Mouse (Mus musculus): ENCODE measurements at regions not wholly inside any gene's neighbourhood (a gene's known extent, or its start where the extent isn't known, plus 50 kb on each side); places are given as distances from the start of the nearest gene placed in this dataset.

DNA sequence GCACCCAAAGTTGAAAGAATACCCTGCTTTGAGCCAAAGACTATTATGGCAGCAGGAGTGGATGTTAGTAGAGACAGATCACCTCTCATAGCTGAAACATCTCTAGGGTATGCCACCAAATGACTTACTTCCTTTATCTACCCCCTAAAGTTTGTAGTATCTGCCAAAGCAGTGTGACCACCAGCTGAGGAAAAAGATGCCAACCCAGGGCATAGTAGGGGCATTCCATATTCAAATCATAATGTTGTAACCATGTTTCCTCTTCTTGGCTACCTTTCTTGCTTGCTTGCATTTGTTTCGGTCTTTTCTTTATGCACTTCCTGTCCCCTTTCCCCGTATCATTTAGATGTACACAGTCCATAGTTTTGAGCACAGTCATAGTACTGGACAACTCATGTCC lies 1449.6 kb downstream of the Gsdmc2 start:
- DNase-seq: no peak

DNA sequence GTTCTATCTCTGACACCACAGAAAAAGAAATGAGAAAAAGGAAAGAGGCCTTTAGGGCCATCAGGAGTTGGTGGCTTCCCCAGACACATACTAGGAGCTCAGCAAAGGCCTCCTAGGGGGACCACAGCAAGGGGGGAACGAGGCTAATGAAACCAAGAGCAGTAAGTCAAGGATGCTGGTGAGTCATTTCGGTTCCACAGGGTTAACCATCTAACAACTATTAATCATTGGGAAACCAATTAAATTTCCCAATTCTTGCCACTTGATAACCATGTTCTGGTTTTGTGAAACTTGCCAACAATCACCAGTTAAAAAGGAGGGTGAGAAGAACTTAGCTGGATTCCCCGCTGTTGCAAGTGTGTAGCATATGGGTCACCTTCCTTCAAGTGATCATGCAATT lies 1451.6 kb downstream of the Gsdmc2 start:
- no peak for DNase-seq

DNA sequence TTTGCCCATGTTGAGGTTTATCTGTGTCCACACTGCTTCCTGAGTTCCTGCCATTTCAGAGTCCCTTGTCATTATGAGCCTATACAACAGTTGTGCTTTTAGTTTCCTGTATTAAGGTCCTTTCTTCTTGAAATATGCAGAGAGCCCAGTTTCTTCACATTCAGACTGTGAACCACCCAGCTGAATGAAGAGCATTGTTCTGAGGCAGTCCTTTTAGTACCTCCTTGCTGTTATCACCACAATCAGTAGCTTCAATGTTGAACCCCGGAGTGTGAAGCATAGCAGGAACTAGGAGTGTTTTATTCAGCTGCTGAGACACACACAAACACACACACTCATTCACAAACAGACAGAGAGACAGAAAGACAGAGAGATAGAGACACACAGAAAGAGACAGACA lies 1452.1 kb downstream of the Gsdmc2 start:
- no peak for DNase-seq

DNA sequence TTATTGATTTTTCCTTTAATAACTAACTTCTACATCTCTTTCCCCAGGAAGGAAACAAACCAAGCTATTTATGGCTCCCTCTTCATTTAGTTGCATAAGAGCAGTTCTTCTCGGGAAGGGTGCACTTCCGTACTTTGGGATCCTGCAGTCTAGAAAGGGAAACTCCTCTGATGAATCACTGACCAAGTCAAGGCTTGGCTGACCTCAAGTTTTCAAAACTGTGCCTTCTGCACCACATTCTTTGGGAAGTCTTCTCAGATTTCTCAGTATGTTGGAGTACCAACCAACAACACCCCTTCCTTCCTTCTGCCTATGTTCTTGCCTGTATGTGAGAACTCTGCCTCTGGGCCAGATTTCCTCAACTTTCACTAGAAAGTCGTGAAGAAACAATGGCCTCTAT lies 1452.6 kb downstream of the Gsdmc2 start:
- no peak for DNase-seq

DNA sequence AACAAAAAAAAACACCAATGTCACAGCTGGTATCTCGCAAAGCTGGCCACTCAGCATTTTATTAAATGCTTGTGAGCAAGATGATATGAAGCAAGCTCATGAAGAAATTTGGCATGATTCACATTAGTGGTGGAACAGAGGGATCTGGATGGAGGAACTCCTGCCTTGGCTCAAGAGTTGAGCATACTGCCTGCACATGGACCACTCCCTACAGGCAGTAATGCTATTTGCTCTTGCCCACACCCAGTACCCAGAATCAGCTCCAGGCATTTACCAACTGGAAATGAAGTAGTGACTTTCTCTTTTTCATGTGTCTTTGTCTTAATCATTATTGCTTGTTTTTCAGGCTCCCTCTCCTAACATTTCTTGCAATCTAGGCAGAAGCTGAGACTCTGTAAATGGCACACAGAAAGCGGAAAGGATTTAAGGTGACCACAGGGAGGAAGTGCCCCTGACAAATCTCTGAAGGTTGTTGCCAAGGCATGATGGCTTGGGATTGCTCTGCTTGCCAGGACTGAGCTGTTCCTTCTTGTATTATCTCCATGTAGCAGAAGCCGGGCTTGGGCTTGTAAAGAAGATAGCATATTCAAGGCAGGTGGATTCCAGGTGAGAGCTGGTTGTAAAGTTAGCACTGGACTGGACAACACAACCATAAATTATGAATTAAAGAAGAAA lies 1455.4 kb downstream of the Gsdmc2 start:
- DNase-seq: no peak

DNA sequence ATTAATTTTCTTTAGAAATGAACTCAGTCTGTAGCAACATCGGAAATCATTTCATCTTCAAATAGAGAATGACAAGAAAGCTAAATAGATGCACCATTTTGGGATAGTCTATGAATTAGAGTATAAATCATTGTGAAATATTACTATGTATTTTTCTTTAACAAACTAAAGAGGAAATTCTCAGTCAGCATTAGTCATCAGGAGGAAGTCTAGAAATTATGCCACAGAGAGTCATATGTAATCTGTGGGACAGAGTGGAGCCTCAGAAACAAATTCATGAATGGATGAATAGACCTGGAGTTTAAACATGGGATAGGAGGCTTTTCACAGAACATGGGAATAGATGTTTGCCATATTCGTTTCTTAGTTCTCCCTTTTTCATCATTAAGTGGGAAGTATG lies 1459.4 kb upstream of the A1bg start:
- DNase-seq: no peak

DNA sequence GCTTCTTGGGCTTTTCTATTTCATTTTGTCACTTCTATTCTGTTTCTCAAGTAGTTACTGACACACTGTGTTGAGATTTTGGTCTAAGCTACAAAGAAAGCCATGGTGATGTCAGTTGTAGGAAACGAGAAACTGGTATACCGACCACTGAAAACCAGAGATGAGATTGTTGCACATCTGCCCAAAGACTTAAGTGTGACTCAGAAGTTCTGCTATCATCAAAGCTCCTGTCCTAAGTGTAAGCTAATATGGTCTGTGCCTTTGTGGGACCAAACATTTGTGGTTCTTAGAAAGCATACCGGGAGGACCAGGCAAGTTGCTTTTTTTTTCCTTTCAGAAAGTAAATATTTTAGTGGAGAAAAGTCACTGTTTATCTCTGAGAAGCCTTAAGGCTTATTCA lies 1451.8 kb upstream of the A1bg start:
- DNase-seq: no peak

DNA sequence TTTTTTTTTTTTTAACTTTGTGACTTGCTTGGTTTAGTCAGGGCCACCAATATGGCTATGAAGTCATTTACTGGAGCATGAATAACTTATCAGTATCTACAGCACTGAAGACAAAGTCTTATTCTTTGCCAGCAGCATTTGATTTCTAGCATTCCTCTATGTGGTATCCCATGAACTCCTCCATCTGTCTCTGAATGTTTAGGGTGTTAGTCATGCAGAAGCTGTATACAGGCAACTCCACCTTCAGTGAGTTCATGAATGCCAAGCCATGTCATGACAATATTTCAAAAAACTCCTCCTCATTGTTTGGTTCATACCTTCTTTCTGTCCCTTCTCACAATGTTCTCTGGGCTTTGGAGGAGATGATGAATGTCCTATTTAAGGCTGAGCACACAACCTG lies 1438.4 kb upstream of the A1bg start:
- no peak for DNase-seq

DNA sequence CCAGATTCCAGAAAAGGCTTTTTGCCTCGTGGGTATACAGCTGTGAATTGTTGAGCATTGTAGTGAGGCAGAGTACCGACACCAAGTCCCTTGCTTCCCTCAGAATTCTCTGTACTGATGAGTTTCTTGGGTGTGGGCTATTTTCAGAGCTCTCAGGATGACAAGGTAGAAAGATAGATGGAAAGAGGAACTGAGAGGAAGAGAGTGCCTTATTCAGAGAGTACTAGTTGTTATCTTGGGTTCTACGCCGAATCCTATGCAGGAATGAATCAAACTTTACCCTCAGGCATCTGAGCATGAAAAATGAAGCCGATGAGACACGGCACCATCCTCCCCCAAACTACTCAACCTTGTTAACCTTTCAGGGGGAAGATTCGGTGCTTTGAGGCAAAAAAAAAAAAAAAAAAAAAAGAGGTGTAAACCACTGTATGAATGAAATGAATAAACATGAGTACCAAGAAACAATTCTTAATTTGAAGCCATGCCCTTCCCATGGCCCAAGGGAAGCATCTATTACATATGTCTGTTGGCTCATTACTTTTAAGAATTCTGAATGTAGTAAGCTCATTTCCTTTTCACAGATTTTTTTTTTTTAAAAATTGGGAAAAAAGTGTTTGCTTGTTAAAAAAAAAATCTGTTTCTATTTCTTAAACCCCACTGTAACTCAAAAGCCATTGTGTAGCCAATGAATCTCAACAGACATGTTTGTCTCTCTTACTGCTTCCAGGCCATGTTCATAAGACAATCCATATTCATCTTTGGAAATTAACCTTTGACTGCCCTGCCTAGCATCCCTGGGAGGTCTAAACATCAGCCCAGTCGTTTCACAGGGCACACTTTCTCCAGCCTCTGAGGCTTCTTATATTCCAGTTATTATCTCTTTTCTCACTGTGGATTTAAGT lies 1435.8 kb upstream of the A1bg start:
- DNase-seq: no peak

DNA sequence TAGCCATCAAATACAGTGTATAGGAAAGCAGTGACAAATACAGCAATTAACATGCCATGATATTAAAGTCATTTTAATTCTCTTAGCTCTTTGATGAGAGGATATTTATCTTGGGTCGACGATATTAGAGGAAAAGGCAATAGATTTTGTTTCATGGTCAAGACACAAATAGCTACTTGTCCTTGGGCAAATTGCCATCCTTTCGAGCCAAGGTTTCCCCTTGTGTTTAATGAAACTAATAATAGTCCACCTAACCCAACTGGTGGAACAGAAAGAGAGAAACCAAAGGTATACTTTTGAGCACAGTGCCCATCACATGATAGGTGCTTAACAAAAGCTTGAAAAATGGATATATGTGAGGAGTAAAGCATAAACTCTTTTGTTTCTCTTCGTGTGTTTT lies 1431.0 kb upstream of the A1bg start:
- no peak for DNase-seq

DNA sequence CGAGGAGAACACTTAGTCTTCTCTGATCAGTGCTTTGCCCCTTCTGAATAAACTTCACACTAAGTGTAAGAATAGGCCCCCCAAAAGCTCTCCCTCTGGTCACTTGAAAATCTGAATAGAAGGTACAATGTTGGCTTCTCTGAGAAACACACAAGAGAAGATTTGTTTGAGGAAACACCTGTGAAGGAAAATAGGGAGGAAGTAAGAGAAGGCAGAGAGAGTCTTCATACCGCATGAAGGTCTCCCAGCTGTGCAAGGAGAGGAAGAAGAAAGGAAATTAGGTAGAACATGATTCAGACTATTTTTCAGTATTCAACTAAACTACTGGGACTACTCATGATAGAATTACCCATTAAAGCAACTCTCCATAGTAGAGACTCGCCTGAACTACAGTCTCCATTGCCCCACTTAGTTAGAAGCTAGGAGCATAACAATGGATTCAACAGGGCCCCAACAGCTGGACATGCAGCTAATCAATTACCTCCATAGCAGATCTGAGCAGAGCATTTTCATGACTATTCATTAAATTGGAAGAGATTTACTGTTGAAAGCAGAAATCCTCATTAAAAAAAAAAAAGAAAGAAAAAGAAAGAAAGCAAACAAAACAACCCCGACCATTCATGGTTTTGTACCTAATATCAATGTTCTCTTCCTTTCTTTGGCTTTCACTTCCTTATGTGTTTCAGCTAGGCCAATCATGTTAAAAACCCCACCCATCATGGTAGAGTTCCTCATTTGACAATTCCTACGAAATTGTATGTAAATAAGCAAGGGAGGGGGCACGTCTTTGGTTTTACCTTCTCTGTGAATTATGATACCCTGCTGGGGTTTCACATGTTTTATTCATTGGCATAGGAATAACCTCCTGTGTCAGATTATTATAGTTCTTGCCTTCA lies 1428.3 kb upstream of the A1bg start:
- DNase-seq: no peak

DNA sequence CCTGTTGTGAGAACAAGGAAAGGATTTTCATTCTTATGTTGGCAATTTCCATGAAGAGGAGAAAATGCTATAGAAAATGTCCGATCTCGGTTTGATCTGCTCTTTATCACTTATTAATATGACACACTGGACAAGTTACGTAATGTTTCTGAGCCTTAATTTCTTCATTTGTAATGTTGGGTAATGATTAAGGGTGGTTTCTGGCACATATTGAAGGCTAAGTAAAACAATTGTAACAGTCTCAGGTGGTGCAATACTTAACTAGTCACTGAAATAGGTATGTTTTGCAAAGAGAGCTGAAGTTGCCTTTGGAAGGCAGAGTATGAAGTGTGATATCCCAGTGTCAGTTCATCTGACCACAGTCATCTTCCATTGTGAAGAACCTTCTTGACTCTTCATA lies 1427.2 kb upstream of the A1bg start:
- no peak for DNase-seq

DNA sequence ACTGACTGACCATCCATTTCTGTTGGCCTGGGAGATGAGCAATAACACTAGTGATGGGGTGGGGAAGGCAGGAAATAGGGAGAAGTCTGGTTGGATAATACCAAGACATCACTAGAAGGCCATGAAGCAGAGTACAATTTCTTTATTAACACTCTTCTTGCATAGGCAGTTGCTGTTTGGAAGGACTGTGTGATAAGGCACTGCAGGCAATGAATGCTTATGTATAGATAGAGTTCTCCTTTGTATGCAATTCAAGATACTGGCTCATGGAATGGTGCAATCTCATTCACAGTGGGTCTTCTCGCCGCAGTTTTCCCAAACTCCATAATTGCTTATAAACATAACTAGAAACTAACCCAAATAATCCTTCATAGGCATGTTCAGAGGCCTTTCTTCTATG lies 1426.1 kb upstream of the A1bg start:
- no peak for DNase-seq

DNA sequence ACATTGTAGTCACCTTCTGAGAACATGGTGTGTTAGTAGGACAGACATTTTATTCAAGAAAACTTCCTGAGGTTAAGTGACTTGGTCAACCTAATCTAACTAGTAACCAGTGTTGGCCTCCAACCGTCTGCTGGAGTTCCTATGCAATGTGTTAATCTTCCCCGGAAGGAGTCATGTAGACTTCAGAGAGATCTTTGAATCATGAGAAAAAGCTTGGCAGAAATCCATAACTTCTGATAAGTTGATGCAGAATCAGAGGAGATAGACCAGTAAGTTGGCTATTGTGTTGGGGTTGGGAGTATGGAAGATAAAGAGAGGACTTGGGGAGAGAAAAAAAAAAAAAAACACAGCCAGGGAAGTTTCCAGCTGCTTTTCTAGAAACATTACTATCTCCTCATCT lies 1424.9 kb upstream of the A1bg start:
- DNase-seq: no peak

DNA sequence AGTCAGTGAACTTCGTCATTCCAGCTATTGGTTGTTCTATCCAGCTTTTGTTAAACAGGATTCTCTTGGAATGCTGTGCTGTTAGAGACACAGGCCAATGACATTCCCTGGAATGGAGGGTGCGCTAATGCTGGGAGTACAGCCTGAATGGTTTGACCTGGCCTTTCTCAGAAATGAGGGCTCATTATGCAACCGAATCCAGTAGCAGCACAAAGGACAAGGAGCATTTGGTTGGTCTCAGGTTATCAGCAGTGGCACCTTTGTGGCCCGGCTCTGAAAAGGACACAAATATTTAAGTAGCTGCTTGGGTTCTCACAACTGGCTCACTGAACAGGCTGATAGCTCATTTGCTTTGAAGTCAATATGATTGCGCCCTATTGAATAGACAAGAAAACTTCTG lies 1423.1 kb upstream of the A1bg start:
- DNase-seq: no peak

DNA sequence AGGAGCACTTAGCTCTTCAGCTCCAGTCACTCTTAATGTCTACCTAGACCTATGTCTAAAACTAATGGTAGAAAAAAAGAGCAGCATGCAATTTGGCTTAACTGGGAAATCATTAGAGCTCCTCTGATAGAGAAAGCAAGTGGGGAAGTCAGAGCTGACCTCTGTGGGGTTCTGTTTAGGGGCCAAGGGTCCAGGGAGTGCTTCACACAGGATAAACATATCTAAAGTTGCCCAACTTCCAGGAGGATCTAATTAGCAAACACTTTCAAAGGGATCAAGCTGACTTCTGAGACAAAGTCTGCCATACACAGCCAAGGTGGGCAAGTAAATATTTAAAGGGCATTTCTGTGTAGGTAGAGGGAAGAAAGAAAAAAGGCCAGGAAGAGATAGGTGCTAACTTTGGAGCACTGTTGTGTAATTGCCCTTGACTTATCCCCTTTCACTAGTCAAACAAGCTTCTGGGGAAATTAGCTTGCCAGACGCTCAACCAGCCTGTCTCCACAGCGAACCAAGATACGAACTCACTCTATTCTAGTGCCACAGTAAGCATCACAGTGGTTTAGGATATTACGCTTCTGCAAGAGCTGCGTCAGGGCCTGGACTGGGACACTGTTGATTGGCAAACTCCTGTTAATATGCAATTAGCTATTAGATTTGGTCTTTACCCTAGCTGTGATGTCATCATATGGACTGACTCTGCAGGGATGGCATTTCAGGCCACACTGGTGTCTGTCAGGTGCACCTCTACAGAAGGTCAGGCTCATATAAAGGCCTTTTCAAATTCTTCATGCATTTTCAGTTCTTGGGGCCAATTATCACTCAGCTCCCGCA lies 1413.9 kb upstream of the A1bg start:
- DNase-seq: no peak

DNA sequence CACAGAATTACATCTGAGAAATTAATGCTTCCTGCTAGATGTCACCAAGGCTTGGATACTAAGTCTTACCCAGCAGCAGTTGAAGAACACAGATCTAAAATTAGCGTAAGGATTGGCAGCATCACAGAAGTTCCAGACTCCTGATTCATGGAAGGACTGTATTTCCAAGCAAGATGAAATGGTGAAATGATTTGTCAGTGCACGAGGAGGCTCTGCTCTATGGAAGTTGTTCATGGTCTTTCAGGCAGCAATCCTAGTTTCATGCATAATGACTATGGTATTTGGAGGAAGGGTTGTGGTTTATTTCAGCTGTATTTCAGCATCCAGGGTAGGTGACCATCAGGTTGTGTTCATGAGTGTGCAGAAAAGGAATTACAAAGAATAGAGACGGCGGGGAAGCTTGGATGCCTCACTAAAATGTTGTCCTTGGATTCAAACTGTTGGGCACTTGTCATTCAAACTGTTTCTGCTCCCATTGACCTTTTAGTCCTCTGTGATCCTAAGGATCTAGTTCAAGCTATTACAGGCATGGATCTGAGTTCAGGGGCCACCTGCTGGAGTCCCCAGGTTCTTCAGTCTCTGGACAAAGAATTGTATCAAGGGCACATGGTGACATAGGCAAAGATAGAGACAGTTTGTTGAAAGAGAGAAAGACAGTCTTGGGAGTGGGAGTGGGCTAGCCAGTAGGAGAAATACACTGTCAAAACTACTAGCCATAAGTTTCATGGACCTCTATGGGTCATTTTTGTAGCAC lies 1411.6 kb upstream of the A1bg start:
- DNase-seq: no peak

DNA sequence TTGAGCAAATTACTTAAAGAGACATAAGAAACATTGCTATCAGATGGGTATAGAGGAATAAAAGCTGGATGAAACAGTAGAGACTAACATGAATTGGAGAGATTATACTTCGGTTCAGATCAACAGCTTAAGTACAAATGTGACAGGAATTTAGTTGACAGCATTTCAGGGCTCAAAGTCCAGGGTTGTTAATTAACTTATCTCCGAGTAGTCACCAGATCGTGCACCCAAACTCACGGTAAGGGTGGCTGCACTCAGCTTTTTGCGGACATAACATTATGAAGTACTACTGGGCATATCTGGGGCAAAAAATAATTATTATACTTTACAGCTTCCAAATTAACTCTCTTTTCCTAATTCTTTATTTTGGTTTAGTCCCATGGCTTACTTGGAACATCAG lies 1409.3 kb upstream of the A1bg start:
- DNase-seq: peak; percentile 37

DNA sequence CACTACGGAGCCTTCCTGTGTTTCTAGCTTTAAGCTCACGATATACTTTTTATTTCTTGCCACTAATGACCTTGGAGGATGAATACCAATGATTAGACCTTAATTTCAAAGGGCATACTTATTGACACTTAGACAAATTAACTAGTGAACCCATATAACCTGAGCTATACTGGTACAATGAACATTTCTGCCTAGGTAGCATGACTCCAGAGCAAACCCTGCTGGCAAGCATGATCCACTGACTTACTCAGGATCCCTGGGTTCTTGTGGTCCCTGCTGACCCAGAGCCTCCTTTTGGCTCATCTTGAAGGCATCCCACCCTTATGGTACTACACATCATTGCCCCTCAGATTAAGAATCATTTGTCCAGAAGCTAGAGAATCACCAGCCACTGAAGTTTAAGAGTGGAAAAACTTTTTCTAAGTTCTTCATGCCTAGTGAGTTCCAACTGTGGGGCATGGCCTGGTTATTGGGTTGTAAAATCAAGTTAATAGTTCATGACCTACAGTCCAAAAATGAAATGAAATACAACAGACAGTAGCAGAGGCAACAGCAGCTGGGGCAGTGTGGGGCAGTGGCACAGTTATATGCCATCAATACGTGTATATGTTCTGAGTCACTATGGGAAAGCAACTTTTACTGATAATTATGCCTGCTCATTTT lies 1408.5 kb upstream of the A1bg start:
- DNase-seq: peak; percentile 13

DNA sequence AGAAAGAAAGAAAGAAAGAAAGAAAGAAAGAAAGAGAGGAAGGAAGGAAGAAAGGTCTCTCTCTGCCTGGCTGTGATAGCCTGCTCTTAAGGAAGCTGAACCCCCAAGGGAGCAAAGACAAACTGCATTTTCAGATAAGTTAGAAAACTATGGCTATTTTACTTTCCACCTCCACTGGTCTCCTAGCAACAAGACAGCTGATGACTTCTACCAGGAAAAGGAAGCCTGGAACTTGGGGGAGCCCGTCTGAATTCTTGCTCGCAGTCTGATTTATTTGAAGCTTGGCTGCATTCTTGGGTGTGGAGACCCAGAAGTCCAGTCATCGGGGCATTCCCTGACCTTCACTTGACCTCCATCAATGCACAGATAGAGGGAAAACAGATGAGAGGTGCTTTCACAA lies 1406.1 kb upstream of the A1bg start:
- peak; percentile 17 for DNase-seq

DNA sequence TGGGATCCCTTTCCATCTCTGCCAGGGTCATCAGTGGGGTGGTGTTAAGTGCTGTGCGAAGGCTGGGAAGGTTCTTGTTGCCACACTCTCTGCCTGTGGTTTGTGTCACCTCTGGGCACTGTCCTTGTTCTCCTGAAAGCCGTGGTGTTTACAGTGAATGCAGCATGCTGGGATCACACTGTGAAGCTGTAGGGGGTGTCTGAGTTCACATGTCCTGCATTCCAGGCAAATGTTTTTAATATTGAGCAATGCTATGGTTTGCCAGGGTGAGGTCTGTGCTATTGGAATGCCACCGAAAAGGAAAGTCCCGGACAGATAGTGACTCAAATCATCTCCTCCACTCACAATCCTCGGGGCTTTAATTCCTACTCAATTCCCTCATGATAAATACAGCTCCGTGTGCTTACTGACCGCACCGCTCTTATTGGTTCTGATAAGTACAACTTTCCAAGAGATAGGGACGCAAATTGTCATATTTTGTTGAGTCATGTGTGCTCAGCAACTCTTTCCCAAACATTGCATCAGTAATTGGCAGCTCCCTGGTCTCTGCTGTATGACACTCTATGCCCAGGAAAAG lies 1405.6 kb upstream of the A1bg start:
- DNase-seq: peak; percentile 29

Measured in kidney, postnatal 10 days (tissue).